Comparison of ENCODE assay signal across 8 mouse cellular contexts in genomic region chr17:28313880-28314225, GRCm38 (mm10). TPM values are rescaled to one million over a fixed set of nuclear protein-coding genes. Genes with fewer than 3 reads are reported as not detected.
A peak's percentile ranks its signal among the peaks of the same experiment; 100 is the strongest.
DNase-seq lines count a peak whose midpoint lies in the region; ATAC-seq lines count a peak whose summit lies in the region.

No protein-coding gene starts in this region.

- H3K4me3 ChIP-seq in kidney, embryonic 16.5 days (ENCODE audit: low read length) = peak overlapping the region; percentile 75
- H3K4me3 ChIP-seq in hindbrain, embryonic 10.5 days = peak overlapping the region; percentile 92
- H3K4me3 ChIP-seq in midbrain, embryonic 11.5 days (ENCODE audit: low read depth, low read length) = peak overlapping the region; percentile 84

- DNase-seq in kidney, postnatal 36 days = no peak
- DNase-seq in adipocyte (ENCODE audit: low spot score) = peak; percentile 60
- no peak for DNase-seq in hindbrain, embryonic 10.5 days (ENCODE audit: low spot score)
- no peak for DNase-seq in midbrain, embryonic 11.5 days (ENCODE audit: low spot score, missing footprints)
- DNase-seq in ovary, postnatal 14 days (ENCODE audit: low spot score) = no peak
- DNase-seq in urinary bladder, postnatal 14 days (ENCODE audit: low spot score) = no peak
- no peak for DNase-seq in spleen, postnatal 4 days (ENCODE audit: low spot score in 2 of 2)

- no peak for ATAC-seq in kidney, embryonic 16.5 days (ENCODE audit: low FRiP score, low TSS enrichment)
- no peak for ATAC-seq in midbrain, embryonic 11.5 days (ENCODE audit: low FRiP score)

- peak overlapping the region; percentile 95 for H3K27ac ChIP-seq in kidney, embryonic 16.5 days (ENCODE audit: low read length)
- peak overlapping the region; percentile 96 for H3K27ac ChIP-seq in hindbrain, embryonic 10.5 days
- H3K27ac ChIP-seq in midbrain, embryonic 11.5 days (ENCODE audit: low read depth, low read length) = peak overlapping the region; percentile 69

- H3K4me1 ChIP-seq in kidney, embryonic 16.5 days (ENCODE audit: insufficient read depth, low read length) = peaks cover 27% of the 10 kb centered on the region
- peaks cover 47% of the 10 kb centered on the region for H3K4me1 ChIP-seq in hindbrain, embryonic 10.5 days (replicated peaks)
- peaks cover 10% of the 10 kb centered on the region for H3K4me1 ChIP-seq in midbrain, embryonic 11.5 days (ENCODE audit: control insufficient read depth, insufficient read depth, low read length)

- WGBS in kidney, embryonic 16.5 days = 1% methylated on average over 11 of the region's 11 CpGs
- WGBS in hindbrain, embryonic 10.5 days = 2% methylated on average over 11 of the region's 11 CpGs
- under 1% methylated on average over 11 of the region's 11 CpGs for WGBS in midbrain, embryonic 11.5 days

- H3K4me2 ChIP-seq in kidney, embryonic 16.5 days (replicated peaks; ENCODE audit: low read depth, low read length) = peak overlapping the region; percentile 78
- H3K4me2 ChIP-seq in midbrain, embryonic 11.5 days = peak overlapping the region; percentile 89

- no peaks in the 10 kb centered on the region for H3K27me3 ChIP-seq in kidney, embryonic 16.5 days (ENCODE audit: insufficient read depth, low read length)
- H3K27me3 ChIP-seq in hindbrain, embryonic 10.5 days (ENCODE audit: insufficient read depth, poor library complexity, severe bottlenecking) = no peaks in the 10 kb centered on the region
- no peaks in the 10 kb centered on the region for H3K27me3 ChIP-seq in midbrain, embryonic 11.5 days (ENCODE audit: control insufficient read depth, insufficient read depth, low read length)

- no peaks in the 10 kb centered on the region for H3K9me3 ChIP-seq in kidney, embryonic 16.5 days (ENCODE audit: low read length)
- no peaks in the 10 kb centered on the region for H3K9me3 ChIP-seq in hindbrain, embryonic 10.5 days
- no peaks in the 10 kb centered on the region for H3K9me3 ChIP-seq in midbrain, embryonic 11.5 days (ENCODE audit: control insufficient read depth, low read length)

- H3K36me3 ChIP-seq in kidney, embryonic 16.5 days (ENCODE audit: insufficient read depth, low read length) = peaks cover 27% of the 10 kb centered on the region
- H3K36me3 ChIP-seq in hindbrain, embryonic 10.5 days = peaks cover 37% of the 10 kb centered on the region
- H3K36me3 ChIP-seq in midbrain, embryonic 11.5 days (ENCODE audit: control insufficient read depth, insufficient read depth, low read length) = peaks cover 5% of the 10 kb centered on the region; the same call in 1 of the 2 replicates

- H3K9ac ChIP-seq in kidney, embryonic 16.5 days (replicated peaks; ENCODE audit: low read length) = peak overlapping the region; percentile 90
- peak overlapping the region; percentile 91 for H3K9ac ChIP-seq in midbrain, embryonic 11.5 days (ENCODE audit: low read length)

RNA-seq across cellular contexts. Expression of gene Fance, which starts 0.5 kb away (rescaled TPM):
- polyA plus RNA-seq in kidney, embryonic 16.5 days (2015; fragmentation: Nextera tagmentation; extraction: Ambion mirVana) = 32.3 and 34.0 TPM in 2 replicates
- 32.6 and 32.9 TPM in 2 replicates for polyA plus RNA-seq in hindbrain, embryonic 10.5 days (2016; fragmentation: Nextera tagmentation; extraction: Ambion mirVana)
- polyA plus RNA-seq in midbrain, embryonic 11.5 days (2014; fragmentation: Nextera tagmentation; extraction: Ambion mirVana) = 18.5 and 19.5 TPM in 2 replicates

RNA-seq across cellular contexts. Expression of gene Rpl10a, which starts 14.4 kb away (rescaled TPM):
- 543 and 653 TPM in 2 replicates for polyA plus RNA-seq in kidney, embryonic 16.5 days (2015; fragmentation: Nextera tagmentation; extraction: Ambion mirVana)
- polyA plus RNA-seq in hindbrain, embryonic 10.5 days (2016; fragmentation: Nextera tagmentation; extraction: Ambion mirVana) = 439 and 483 TPM in 2 replicates
- polyA plus RNA-seq in midbrain, embryonic 11.5 days (2014; fragmentation: Nextera tagmentation; extraction: Ambion mirVana) = 465 and 471 TPM in 2 replicates

RNA-seq across cellular contexts. Expression of gene Tead3, which starts 36.8 kb away (rescaled TPM):
- polyA plus RNA-seq in kidney, embryonic 16.5 days (2015; fragmentation: Nextera tagmentation; extraction: Ambion mirVana) = 10.7 and 11.5 TPM in 2 replicates
- polyA plus RNA-seq in hindbrain, embryonic 10.5 days (2016; fragmentation: Nextera tagmentation; extraction: Ambion mirVana) = 5.5 and 6.1 TPM in 2 replicates
- 3.5 and 3.7 TPM in 2 replicates for polyA plus RNA-seq in midbrain, embryonic 11.5 days (2014; fragmentation: Nextera tagmentation; extraction: Ambion mirVana)

RNA-seq across cellular contexts. Expression of gene Tulp1, which starts 51.2 kb away (rescaled TPM):
- 6.4 and 8.7 TPM in 2 replicates for polyA plus RNA-seq in kidney, embryonic 16.5 days (2015; fragmentation: Nextera tagmentation; extraction: Ambion mirVana)
- polyA plus RNA-seq in hindbrain, embryonic 10.5 days (2016; fragmentation: Nextera tagmentation; extraction: Ambion mirVana) = 2.8 and 4.0 TPM in 2 replicates
- polyA plus RNA-seq in midbrain, embryonic 11.5 days (2014; fragmentation: Nextera tagmentation; extraction: Ambion mirVana) = 4.6 and 4.9 TPM in 2 replicates
